Mouse (Mus musculus): ENCODE results near the gene Hpcal4.

- TF ChIP-seq POLR2AphosphoS5 (IDR thresholded peaks at IDR 0.05; ENCODE audit: insufficient replicate concordance, low read depth, low read length): no peak
- no peak for TF ChIP-seq CTCF (IDR thresholded peaks at IDR 0.05; ENCODE audit: low read depth, low read length)
- no peak for TF ChIP-seq GATA1 (IDR thresholded peaks at IDR 0.05; ENCODE audit: borderline replicate concordance, low read length)
- TF ChIP-seq TAL1 (conservative IDR thresholded peaks at IDR 0.05; ENCODE audit: low read depth, low read length): no peak
- TF ChIP-seq GATA2 (IDR thresholded peaks at IDR 0.05; ENCODE audit: borderline replicate concordance, low read depth, low read length): no peak
Observed at GRCm38 (mm10) chr4:123223309-123223708, 40.3 kb downstream of the Hpcal4 start.
